ENCODE assay signal across 9 mouse cellular contexts in genomic region chr14:26486416-26487198, GRCm38 (mm10). TPM values are rescaled to one million over a fixed set of nuclear protein-coding genes. Genes with fewer than 3 reads are reported as not detected.
DNase-seq lines count a peak whose midpoint lies in the region; ATAC-seq lines count a peak whose summit lies in the region.
"Had no signal": no experiment of that assay in that cellular context is flagged by ENCODE, and none has a peak within 500 bp of the region (broad histone marks: within the 10 kb centered on the region; RNA-seq: fewer than 3 reads in every experiment).

No protein-coding gene starts in this region.

- DNase-seq in heart, postnatal 10 days = peak; percentile 41 to 64
- DNase-seq in heart, adult 11 months = no peak
- DNase-seq in neural tube, embryonic 11.5 days (ENCODE audit: low spot score) = peak; percentile 22
- DNase-seq in neural tube, embryonic 10.5 days (ENCODE audit: extremely low spot score, low spot score) = no peak
- DNase-seq in c-Kit-positive CD71-positive TER-119-positive erythroid progenitor cells, embryonic 14.5 days (ENCODE audit: low spot score) = peak; percentile 61
- peak; percentile 76 for DNase-seq in lung, postnatal 36 days
- no peak for DNase-seq in frontal cortex, postnatal 10 days (ENCODE audit: low spot score in 2 of 2)

- H3K9ac ChIP-seq in neural tube, embryonic 11.5 days (ENCODE audit: low read length) = no peak overlapping the region
- H3K9ac ChIP-seq: neural tube, embryonic 13.5 days had no signal

- intact Hi-C loops in heart, postnatal 10 days (cut with DNase I) = loop anchor here (10.0 kb wide), 1 partner anchor 608 kb away; no protein-coding TSS in a partner anchor

- no peaks in the 10 kb centered on the region for H3K4me1 ChIP-seq in neural tube, embryonic 11.5 days (ENCODE audit: control insufficient read depth, insufficient read depth, low read length)

- H3K27ac ChIP-seq in neural tube, embryonic 11.5 days (ENCODE audit: low read depth, low read length) = no peak overlapping the region
- H3K27ac ChIP-seq: neural tube, embryonic 13.5 days had no signal

- no peak for ATAC-seq in neural tube, embryonic 11.5 days (ENCODE audit: insufficient read depth, low FRiP score, low TSS enrichment)
- ATAC-seq in monocyte, adult 5-6 weeks (replicated peaks; ENCODE audit: insufficient number of reproducible peaks, low FRiP score, low TSS enrichment, poor library complexity, severe bottlenecking) = no peak

- no peak overlapping the region for H3K4me3 ChIP-seq in neural tube, embryonic 11.5 days (ENCODE audit: low read depth, low read length)
- H3K4me3 ChIP-seq: neural tube, embryonic 13.5 days had no signal

- H3K36me3 ChIP-seq in neural tube, embryonic 11.5 days (ENCODE audit: control insufficient read depth, insufficient read depth, low read length) = no peaks in the 10 kb centered on the region
- H3K36me3 ChIP-seq: neural tube, embryonic 13.5 days had no signal

- no peaks in the 10 kb centered on the region for H3K27me3 ChIP-seq in neural tube, embryonic 11.5 days (ENCODE audit: control insufficient read depth, insufficient read depth, low read length)
- H3K27me3 ChIP-seq: neural tube, embryonic 13.5 days had no signal

- no peaks in the 10 kb centered on the region for H3K9me3 ChIP-seq in neural tube, embryonic 11.5 days (ENCODE audit: control insufficient read depth, low read length)
- H3K9me3 ChIP-seq: neural tube, embryonic 13.5 days had no signal

- no peak overlapping the region for H3K4me2 ChIP-seq in neural tube, embryonic 11.5 days (ENCODE audit: low read depth)
- H3K4me2 ChIP-seq: neural tube, embryonic 13.5 days had no signal

- WGBS in neural tube, embryonic 11.5 days = 53% methylated on average over 8 of the region's 8 CpGs

RNA-seq across cellular contexts. Expression of gene Slmap, which starts 48.1 kb away (rescaled TPM):
- total RNA-seq in heart, postnatal 10 days (2021) = 100 to 1,000 TPM; 351 to 367 TPM
- 24.7 and 25.2 TPM in 2 replicates for polyA plus RNA-seq in neural tube, embryonic 11.5 days (2014; fragmentation: Nextera tagmentation; extraction: Ambion mirVana)
- 76.2 to 135 TPM (median 95.9 TPM) in 3 replicates for total RNA-seq in monocyte, adult 5-6 weeks (2017)

Comparison
In these comparisons a context has a peak if more than half of its experiments do, and no peak if none do; other contexts are left out.
1. DNase-seq: peak in heart, postnatal 10 days (2 of 2), neural tube, embryonic 11.5 days (single experiment), c-Kit-positive CD71-positive TER-119-positive erythroid progenitor cells, embryonic 14.5 days (single experiment) and lung, postnatal 36 days (single experiment); none in heart, adult 11 months (single experiment), neural tube, embryonic 10.5 days (single experiment) and frontal cortex, postnatal 10 days (0 of 2).